Mouse (Mus musculus) liver, postnatal 0 days (tissue): ENCODE data around the gene Kcnt2.

Experiments
- CTCF ChIP-seq: sonication (generic); IDR thresholded peaks from 2 replicates; pipeline ENCODE4 v1.5.1; 2016; ENCODE audit warnings: antibody characterized with exemption, low read depth
- EP300 ChIP-seq: IDR thresholded peaks from 2 replicates; pipeline ENCODE4 v1.6.1; 2016; ENCODE audit warnings: antibody characterized with exemption, low read depth, mild to moderate bottlenecking

DNA sequence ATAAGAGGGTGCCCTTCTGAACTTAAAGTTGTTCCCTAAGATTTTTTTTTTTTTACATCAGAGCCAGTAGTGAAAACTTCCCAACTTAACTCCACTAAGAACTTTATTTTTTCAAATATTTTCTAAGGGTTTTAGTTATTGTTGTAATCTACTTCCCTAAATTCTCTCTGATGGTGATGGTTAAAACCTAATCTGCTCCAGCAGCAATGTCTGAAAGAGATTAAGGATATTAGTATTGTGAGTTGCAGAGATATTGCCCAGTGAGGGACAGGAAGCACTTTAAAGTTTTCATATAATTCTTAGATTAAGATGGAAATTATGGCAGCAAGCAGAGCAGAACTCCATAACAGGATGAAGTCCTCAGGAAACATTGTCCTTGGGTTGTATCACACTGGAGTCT is 372.2 kb downstream of the Kcnt2 start:
- TF ChIP-seq CTCF (no peak), EP300 (no peak)
